Mouse (Mus musculus): ENCODE measurements at regions not wholly inside any gene's neighbourhood (a gene's known extent, or its start where the extent isn't known, plus 50 kb on each side); places are given as distances from the start of the nearest gene placed in this dataset.

GRCm38 (mm10) chr9:120764663-120765062, 164.4 kb upstream of the Ctnnb1 start:
- in situ Hi-C loops (cut with MseI, MboI): no loop called here

- in situ Hi-C loops (cut with MseI, MboI): no loop called here
Measured at GRCm38 (mm10) chr9:120765292-120765691, 163.7 kb upstream of the Ctnnb1 start.

GRCm38 (mm10) chr9:120766881-120767280, 162.1 kb upstream of the Ctnnb1 start:
- in situ Hi-C loops (cut with MseI, MboI): no loop called here

GRCm38 (mm10) chr9:120767396-120767795, 161.6 kb upstream of the Ctnnb1 start:
- in situ Hi-C loops (cut with MseI, MboI): no loop called here

- in situ Hi-C loops (cut with MseI, MboI): no loop called here
Measured at GRCm38 (mm10) chr9:120769056-120769455, 160.0 kb upstream of the Ctnnb1 start.

GRCm38 (mm10) chr9:120769679-120770078, 159.3 kb upstream of the Ctnnb1 start:
- in situ Hi-C loops (cut with MseI, MboI): loop anchor here in 1 of 2 experiments (10.0 kb wide), 1 partner anchor 165 kb away; no protein-coding TSS in a partner anchor

- in situ Hi-C loops (cut with MseI, MboI): loop anchor here in 1 of 2 experiments (10.0 kb wide), 1 partner anchor 164 kb away; no protein-coding TSS in a partner anchor
Measured at GRCm38 (mm10) chr9:120770886-120771285, 158.1 kb upstream of the Ctnnb1 start.

- in situ Hi-C loops (cut with MseI, MboI): loop anchor here in 1 of 2 experiments (10.0 kb wide), 1 partner anchor 163 kb away; no protein-coding TSS in a partner anchor
Measured at GRCm38 (mm10) chr9:120771896-120772530, 157.0 kb upstream of the Ctnnb1 start.

GRCm38 (mm10) chr9:120774251-120774650, 154.8 kb upstream of the Ctnnb1 start:
- in situ Hi-C loops (cut with MseI, MboI): loop anchor here in 1 of 2 experiments (10.0 kb wide), 1 partner anchor 161 kb away; no protein-coding TSS in a partner anchor

GRCm38 (mm10) chr9:120774772-120775171, 154.2 kb upstream of the Ctnnb1 start:
- in situ Hi-C loops (cut with MseI, MboI): loop anchor here in 1 of 2 experiments (10.0 kb wide), 1 partner anchor 160 kb away; no protein-coding TSS in a partner anchor

GRCm38 (mm10) chr9:120775721-120776120, 153.3 kb upstream of the Ctnnb1 start:
- in situ Hi-C loops (cut with MseI, MboI): loop anchor here in 1 of 2 experiments (10.0 kb wide), 1 partner anchor 159 kb away; no protein-coding TSS in a partner anchor

- in situ Hi-C loops (cut with MseI, MboI): loop anchor here in 1 of 2 experiments (10.0 kb wide), 1 partner anchor 158 kb away; no protein-coding TSS in a partner anchor
Measured at GRCm38 (mm10) chr9:120776456-120777001, 152.5 kb upstream of the Ctnnb1 start.

- in situ Hi-C loops (cut with MseI, MboI): loop anchor here in 1 of 2 experiments (10.0 kb wide), 1 partner anchor 158 kb away; no protein-coding TSS in a partner anchor
Measured at GRCm38 (mm10) chr9:120777016-120777415, 152.0 kb upstream of the Ctnnb1 start.

GRCm38 (mm10) chr9:120777501-120777900, 151.5 kb upstream of the Ctnnb1 start:
- in situ Hi-C loops (cut with MseI, MboI): loop anchor here in 1 of 2 experiments (10.0 kb wide), 1 partner anchor 157 kb away; no protein-coding TSS in a partner anchor

- in situ Hi-C loops (cut with MseI, MboI): loop anchor here in 1 of 2 experiments (10.0 kb wide), 1 partner anchor 156 kb away; no protein-coding TSS in a partner anchor
Measured at GRCm38 (mm10) chr9:120778423-120778822, 150.6 kb upstream of the Ctnnb1 start.

- in situ Hi-C loops (cut with MseI, MboI): no loop called here
Measured at GRCm38 (mm10) chr9:120794210-120794609, 134.8 kb upstream of the Ctnnb1 start.

GRCm38 (mm10) chr9:120796111-120796880, 132.7 kb upstream of the Ctnnb1 start:
- in situ Hi-C loops (cut with MseI, MboI): no loop called here

- in situ Hi-C loops (cut with MseI, MboI): no loop called here
Measured at GRCm38 (mm10) chr9:120797996-120798663, 130.9 kb upstream of the Ctnnb1 start.

GRCm38 (mm10) chr9:120798901-120799300, 130.1 kb upstream of the Ctnnb1 start:
- in situ Hi-C loops (cut with MseI, MboI): no loop called here

GRCm38 (mm10) chr9:120802646-120803045, 126.4 kb upstream of the Ctnnb1 start:
- in situ Hi-C loops (cut with MseI, MboI): no loop called here

- in situ Hi-C loops (cut with MseI, MboI): no loop called here
Measured at GRCm38 (mm10) chr9:120804760-120805294, 124.2 kb upstream of the Ctnnb1 start.

Data from mouse trophoblast stem cell (cell line).